Mouse (Mus musculus): ENCODE data around the gene Cdh1.

DNA sequence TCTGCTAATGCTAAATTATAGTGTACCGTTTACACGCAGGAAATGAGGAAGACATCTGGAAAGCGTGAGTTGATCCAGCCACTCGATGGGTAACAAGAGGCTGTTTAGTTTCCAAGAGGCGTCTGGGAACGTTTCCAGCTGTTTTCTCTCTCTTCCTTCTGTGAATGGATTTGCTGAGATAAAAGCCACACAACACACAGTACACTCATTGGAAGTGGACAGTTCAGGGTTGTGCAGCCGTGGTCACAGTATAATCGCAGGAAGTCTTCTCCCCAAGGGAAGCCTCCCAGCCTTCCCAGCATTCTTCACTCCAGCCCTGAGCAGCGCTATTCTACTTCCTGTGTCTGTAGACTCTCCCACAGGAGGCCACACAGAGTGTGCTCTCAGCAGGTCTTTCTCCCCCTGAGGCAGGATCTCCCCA lies 101.8 kb downstream of the Cdh1 start:
- TF ChIP-seq CTCF (IDR thresholded peaks at IDR 0.05; ENCODE audit: low read depth) (no peak), EP300 (IDR thresholded peaks at IDR 0.05; ENCODE audit: low read depth) (no peak)

All from liver, embryonic 14.5 days (tissue).